Mouse (Mus musculus) ES-E14 (cell line): ENCODE measurements around the gene Sdsl.

ENCODE experiments used
- HCFC1 ChIP-seq: IDR thresholded peaks from 2 replicates; pipeline ENCODE4 v1.6.1; 2012; ENCODE audit warnings: low read length, inconsistent platforms, borderline replicate concordance; ENCODE audit not compliant: insufficient read depth
- MAFK ChIP-seq: IDR thresholded peaks from 2 replicates; pipeline ENCODE4 v1.6.1; 2014; ENCODE audit warnings: mild to moderate bottlenecking, low read depth, low read length, inconsistent platforms; ENCODE audit not compliant: insufficient read depth

DNA sequence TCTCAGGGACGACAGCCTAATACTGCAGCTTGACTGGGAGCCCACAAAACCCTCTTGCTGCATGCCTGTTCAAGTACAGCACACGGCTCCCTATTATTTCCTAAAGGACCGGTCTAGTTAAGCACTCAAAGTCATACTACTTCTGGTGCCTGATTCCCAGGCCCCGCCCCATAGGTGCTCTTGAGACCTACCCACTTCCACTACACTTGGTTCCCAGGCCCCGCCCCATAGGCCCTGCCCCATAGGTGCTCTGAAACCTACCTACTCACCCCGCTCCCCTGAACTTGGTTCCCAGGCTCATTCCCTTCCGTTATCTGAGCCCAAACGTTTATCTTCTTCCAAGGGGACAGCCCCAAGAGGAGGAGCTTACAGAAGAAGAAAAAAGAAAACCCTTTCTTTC, 15.2 kb upstream of the Sdsl start:
- TF ChIP-seq MAFK = no peak
- no peak for TF ChIP-seq HCFC1
